Mouse (Mus musculus) activated CD4-positive, CD25-positive, alpha-beta regulatory T cell (primary cell): Measurements from ENCODE around the gene Fstl4. TPM values are rescaled to one million over a fixed set of nuclear protein-coding genes. Genes with fewer than 3 reads are reported as not detected.

ENCODE experiments used
- polyA plus RNA-seq, 2 experiments: library from polyadenylated mRNA; unstranded; fragments of 100-300 nt; shearing (Covaris generic); gene quantifications; one replicate each; pipeline ENCODE4 v1.2.1; 2017

The Fstl4 gene
- polyA plus RNA-seq: under 1 TPM in 1 of 2 experiments, not detected in 1; 0.31 TPM

DNA sequence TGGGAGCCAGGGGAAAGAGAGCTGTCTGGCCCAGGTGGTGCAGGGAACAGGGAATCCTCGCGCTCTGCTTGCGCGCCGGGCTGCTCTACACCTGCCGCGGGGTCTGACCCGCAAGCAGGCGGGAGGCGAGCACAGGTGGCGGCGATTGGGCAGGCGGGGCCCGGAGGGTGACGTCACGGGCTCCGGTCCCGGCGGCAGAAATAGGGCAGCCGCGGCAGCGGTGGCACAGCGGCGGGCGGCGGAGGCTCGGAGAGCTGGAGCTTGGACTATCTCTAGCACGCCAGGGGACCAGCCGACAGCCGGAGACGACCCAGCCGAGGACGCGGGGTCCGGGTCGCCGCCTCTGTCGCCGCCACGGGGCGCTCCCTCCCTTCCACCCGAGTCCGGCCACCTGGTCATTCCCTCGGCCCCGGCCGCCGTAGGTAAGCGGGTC lies at the start of gene Fstl4:
Gene Fstl4, plus strand, starts transcription at position 174 of the 433 bp plus-strand sequence.

